Mouse (Mus musculus): ENCODE measurements at regions not wholly inside any gene's neighbourhood (a gene's known extent, or its start where the extent isn't known, plus 50 kb on each side); places are given as distances from the start of the nearest gene placed in this dataset.

GRCm38 (mm10) chr13:53996867-53997266, 58.6 kb downstream of the Drd1 start:
- DNase-seq (ENCODE audit: low read depth, low spot score): no peak

- no peak for DNase-seq (ENCODE audit: low read depth, low spot score)
Observed at GRCm38 (mm10) chr13:53992863-53993451, 62.5 kb downstream of the Drd1 start.

- no peak for DNase-seq (ENCODE audit: low read depth, low spot score)
Observed at GRCm38 (mm10) chr13:53979226-53979625, 76.3 kb downstream of the Drd1 start.

GRCm38 (mm10) chr13:53969421-53969820, 86.1 kb downstream of the Drd1 start:
- peak; percentile 57 for DNase-seq (ENCODE audit: low read depth, low spot score)

- DNase-seq (ENCODE audit: low read depth, low spot score): no peak
Observed at GRCm38 (mm10) chr13:53956167-53956566, 99.3 kb downstream of the Drd1 start.

- DNase-seq (ENCODE audit: low read depth, low spot score): peak; percentile 42
Observed at GRCm38 (mm10) chr13:53948056-53948455, 107.4 kb downstream of the Drd1 start.

GRCm38 (mm10) chr13:53945681-53946080, 109.8 kb downstream of the Drd1 start:
- DNase-seq (ENCODE audit: low read depth, low spot score): no peak

GRCm38 (mm10) chr13:53941005-53941747, 114.3 kb downstream of the Drd1 start:
- no peak for DNase-seq (ENCODE audit: low read depth, low spot score)

- DNase-seq (ENCODE audit: low read depth, low spot score): no peak
Observed at GRCm38 (mm10) chr13:53935174-53935699, 120.3 kb downstream of the Drd1 start.

- no peak for DNase-seq (ENCODE audit: low read depth, low spot score)
Observed at GRCm38 (mm10) chr13:53934457-53934856, 121.0 kb downstream of the Drd1 start.

- no peak for DNase-seq (ENCODE audit: low read depth, low spot score)
Observed at GRCm38 (mm10) chr13:53926128-53926527, 129.4 kb downstream of the Drd1 start.

GRCm38 (mm10) chr13:53924433-53924832, 131.1 kb downstream of the Drd1 start:
- no peak for DNase-seq (ENCODE audit: low read depth, low spot score)

GRCm38 (mm10) chr13:53923721-53924374, 131.7 kb downstream of the Drd1 start:
- no peak for DNase-seq (ENCODE audit: low read depth, low spot score)

- DNase-seq (ENCODE audit: low read depth, low spot score): peak; percentile 5
Observed at GRCm38 (mm10) chr13:53921796-53922195, 133.7 kb downstream of the Drd1 start.

- peak; percentile 11 for DNase-seq (ENCODE audit: low read depth, low spot score)
Observed at GRCm38 (mm10) chr13:53919851-53920381, 135.6 kb downstream of the Drd1 start.

GRCm38 (mm10) chr13:53915456-53915855, 140.0 kb downstream of the Drd1 start:
- no peak for DNase-seq (ENCODE audit: low read depth, low spot score)

- no peak for DNase-seq (ENCODE audit: low read depth, low spot score)
Observed at GRCm38 (mm10) chr13:53914434-53914833, 141.1 kb downstream of the Drd1 start.

- DNase-seq (ENCODE audit: low read depth, low spot score): no peak
Observed at GRCm38 (mm10) chr13:53913501-53913900, 142.0 kb downstream of the Drd1 start.

GRCm38 (mm10) chr13:53911846-53912245, 143.7 kb downstream of the Drd1 start:
- no peak for DNase-seq (ENCODE audit: low read depth, low spot score)

- no peak for DNase-seq (ENCODE audit: low read depth, low spot score)
Observed at GRCm38 (mm10) chr13:53911261-53911660, 144.2 kb downstream of the Drd1 start.

GRCm38 (mm10) chr13:53910251-53910650, 145.3 kb downstream of the Drd1 start:
- DNase-seq (ENCODE audit: low read depth, low spot score): no peak

GRCm38 (mm10) chr13:53904471-53904870, 151.0 kb downstream of the Drd1 start:
- no peak for DNase-seq (ENCODE audit: low read depth, low spot score)
